Mouse (Mus musculus): ENCODE measurements around the gene Pramef12.

GRCm38 (mm10) chr4:144406261-144406660, 2.0 kb downstream of the Pramef12 start:
- TF ChIP-seq SMC3 (IDR thresholded peaks at IDR 0.05; ENCODE audit: low read depth, low read length) (no peak), CTCF (conservative IDR thresholded peaks at IDR 0.05 in 1 of 2, IDR thresholded peaks at IDR 0.05 in 1 of 2; ENCODE audit: low read depth in 2 of 2, low read length in 2 of 2) (no peak), TBP (conservative IDR thresholded peaks at IDR 0.05; ENCODE audit: low read depth, low read length) (no peak), SIN3A (IDR thresholded peaks at IDR 0.05; ENCODE audit: low read length) (no peak), RCOR1 (conservative IDR thresholded peaks at IDR 0.05; ENCODE audit: low read depth, low read length) (no peak), MAFK (IDR thresholded peaks at IDR 0.05; ENCODE audit: insufficient replicate concordance, low read length) (no peak), IRF4 (IDR thresholded peaks at IDR 0.05; ENCODE audit: low read depth, low read length) (no peak), ETS1 (conservative IDR thresholded peaks at IDR 0.05; ENCODE audit: low read depth, low read length) (no peak), HCFC1 (IDR thresholded peaks at IDR 0.05; ENCODE audit: low read depth, low read length) (no peak), EP300 (IDR thresholded peaks at IDR 0.05; ENCODE audit: low read length) (no peak), POLR2A (IDR thresholded peaks at IDR 0.05; ENCODE audit: low read depth, low read length) (no peak), TCF12 (IDR thresholded peaks at IDR 0.05; ENCODE audit: low read depth, low read length) (no peak), ZMIZ1 (IDR thresholded peaks at IDR 0.05; ENCODE audit: low read depth, low read length) (no peak)

Data from CH12.LX (cell line).